Mouse (Mus musculus): ENCODE measurements around the gene Themis2. TPM values are rescaled to one million over a fixed set of nuclear protein-coding genes. Genes with fewer than 3 reads are reported as not detected.
A peak's percentile ranks its signal among the peaks of the same experiment; 100 is the strongest.

The Themis2 gene
- total and polyA plus RNA-seq, 3 experiments: 9.3 to 35.7 (median 14.2) TPM

- TF ChIP-seq RAD21 (IDR thresholded peaks at IDR 0.05; ENCODE audit: low read depth, low read length) (peak; percentile 12), MXI1 (IDR thresholded peaks at IDR 0.05; ENCODE audit: low read depth, low read length) (peak; percentile 81; the same call in 1 of the 2 replicates), ETS1 (conservative IDR thresholded peaks at IDR 0.05; ENCODE audit: low read depth, low read length) (peak; percentile 94), MAX (IDR thresholded peaks at IDR 0.05; ENCODE audit: low read length) (peak; percentile 85), TBP (conservative IDR thresholded peaks at IDR 0.05; ENCODE audit: low read depth, low read length) (0 out of 2 replicates have a peak, but pooled peaks have one; percentile 22), ZKSCAN1 (IDR thresholded peaks at IDR 0.05; ENCODE audit: borderline replicate concordance, low read depth, low read length) (no peak; the same call in 1 of the 2 replicates), TCF12 (IDR thresholded peaks at IDR 0.05; ENCODE audit: low read depth, low read length) (peak; percentile 92), E2F4 (IDR thresholded peaks at IDR 0.05; ENCODE audit: insufficient replicate concordance, low read depth, low read length) (no peak), USF2 (conservative IDR thresholded peaks at IDR 0.05; ENCODE audit: low read depth, low read length) (no peak), CHD1 (IDR thresholded peaks at IDR 0.05; ENCODE audit: low read depth, low read length) (peak; percentile 81), MYC (IDR thresholded peaks at IDR 0.05; ENCODE audit: low read depth, low read length) (peak; percentile 91), ZMIZ1 (IDR thresholded peaks at IDR 0.05; ENCODE audit: low read depth, low read length) (peak; percentile 64; the same call in 1 of the 2 replicates), CHD2 (IDR thresholded peaks at IDR 0.05; ENCODE audit: low read length) (no peak; the same call in 1 of the 2 replicates), IRF4 (IDR thresholded peaks at IDR 0.05; ENCODE audit: low read depth, low read length) (peak; percentile 86; the same call in 1 of the 2 replicates), JUN (IDR thresholded peaks at IDR 0.05; ENCODE audit: insufficient read depth, low read depth, low read length) (peak; percentile 80), ZNF384 (IDR thresholded peaks at IDR 0.05; ENCODE audit: low read depth, low read length) (peak; percentile 85), NRF1 (IDR thresholded peaks at IDR 0.05; ENCODE audit: low read depth, low read length) (no peak), ZC3H11A (IDR thresholded peaks at IDR 0.05; ENCODE audit: low read depth, low read length) (no peak), HCFC1 (IDR thresholded peaks at IDR 0.05; ENCODE audit: low read depth, low read length) (peak; percentile 44; the same call in 1 of the 2 replicates)
These were observed 17.5 kb downstream of the Themis2 start (continued) for GRCm38 (mm10) chr4:132778562-132779201.

- H3K9ac ChIP-seq (ENCODE audit: insufficient read depth, low read depth): no peak overlapping the region
- H3K9me3 ChIP-seq (replicated peaks; ENCODE audit: low read length): no peaks in the 10 kb centered on the region
- no peaks in the 10 kb centered on the region for H3K27me3 ChIP-seq (replicated peaks)
- in situ Hi-C loops (cut with MboI; ENCODE audit: low pct_ligation_motif_present, low pct_unique_long_range_greater_than_20kb, low sequenced_read_pairs): loop anchor here (5.0 kb wide), 1 partner anchor 41 kb away; no protein-coding TSS in a partner anchor
- peaks cover 58 to 84% of the 10 kb centered on the region in 2 experiments for H3K36me3 ChIP-seq (replicated peaks in 1 of 2; ENCODE audit: control insufficient read depth in 1 of 2, insufficient read depth in 1 of 2, low read length in 1 of 2)
- peaks cover 24 to 62% of the 10 kb centered on the region in 2 experiments for H3K4me1 ChIP-seq (ENCODE audit: control insufficient read depth in 1 of 2, insufficient read depth in 2 of 2)
- peak; percentile 47 to 91 for TF ChIP-seq CTCF (conservative IDR thresholded peaks at IDR 0.05 in 1 of 2, IDR thresholded peaks at IDR 0.05 in 1 of 2; ENCODE audit: low read depth in 2 of 2, low read length in 2 of 2)
- TF ChIP-seq TCF12 (IDR thresholded peaks at IDR 0.05; ENCODE audit: low read depth, low read length): peak; percentile 35; the same call in 1 of the 2 replicates
- TF ChIP-seq SIN3A (IDR thresholded peaks at IDR 0.05; ENCODE audit: low read length): 0 out of 2 replicates have a peak, but pooled peaks have one; percentile 37
- TF ChIP-seq MEF2A (IDR thresholded peaks at IDR 0.05; ENCODE audit: borderline replicate concordance, low read depth, low read length): no peak; the same call in 1 of the 2 replicates
- peak; percentile 90 for TF ChIP-seq ZC3H11A (IDR thresholded peaks at IDR 0.05; ENCODE audit: low read depth, low read length)
- peak; percentile 91 for TF ChIP-seq RAD21 (IDR thresholded peaks at IDR 0.05; ENCODE audit: low read depth, low read length)
- peak; percentile 96 for TF ChIP-seq SMC3 (IDR thresholded peaks at IDR 0.05; ENCODE audit: low read depth, low read length)
- no peak for TF ChIP-seq USF2 (conservative IDR thresholded peaks at IDR 0.05; ENCODE audit: low read depth, low read length)
- no peak for TF ChIP-seq NRF1 (IDR thresholded peaks at IDR 0.05; ENCODE audit: low read depth, low read length)
- no peak for TF ChIP-seq MYC (IDR thresholded peaks at IDR 0.05; ENCODE audit: low read depth, low read length)
- H3K4me3 ChIP-seq (replicated peaks in 1 of 3; ENCODE audit: low read depth in 2 of 3, low read length in 2 of 3, poor library complexity in 1 of 3): no peak overlapping the region
- H3K79me2 ChIP-seq (replicated peaks; ENCODE audit: control insufficient read depth, extremely low read depth, insufficient read depth, poor library complexity, severe bottlenecking): no peaks in the 10 kb centered on the region
- DNase-seq (ENCODE audit: extremely low read depth): peak; percentile 88
- dilution Hi-C loops (cut with MboI; ENCODE audit: extremely low pct_ligation_motif_present, extremely low pct_unique_long_range_greater_than_20kb, low sequenced_read_pairs): no loop called here
- peak overlapping the region; percentile 99 for H3K27ac ChIP-seq (ENCODE audit: insufficient read depth, low read depth)
- no peak overlapping the region for H3K4me2 ChIP-seq (ENCODE audit: insufficient read depth, low read depth, poor library complexity, severe bottlenecking)
These were observed 19.4 kb downstream of the Themis2 start for GRCm38 (mm10) chr4:132776764-132777163.

Measured in CH12.LX (cell line).